Mouse (Mus musculus): ENCODE data around the gene Runx2. TPM values are rescaled to one million over a fixed set of nuclear protein-coding genes. Genes with fewer than 3 reads are reported as not detected.

The Runx2 gene
- total RNA-seq, 2 experiments from 2014 or later, result 12.3 to 15.8 TPM

DNA sequence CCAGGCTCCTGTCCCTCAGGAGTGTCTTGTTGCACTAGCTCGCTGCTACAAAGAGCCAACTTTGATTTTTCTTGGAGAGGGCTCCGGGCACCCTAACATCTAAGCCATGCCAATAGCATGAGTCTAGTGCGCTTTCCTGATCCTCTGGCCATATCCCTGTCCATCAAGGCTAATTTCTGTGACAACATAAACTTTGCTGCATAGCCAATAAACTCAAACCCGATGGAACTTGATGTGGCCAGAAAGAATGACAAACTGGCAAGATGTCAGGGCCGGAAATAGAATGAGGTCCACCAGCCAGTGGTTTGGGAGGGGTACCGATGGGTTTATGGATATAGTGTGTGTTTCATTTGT is 221.9 kb downstream of the Runx2 start:
- Histone ChIP-seq H3K4me3 (no peak overlapping the region), H3K27ac (no peak overlapping the region)
- no peak for TF ChIP-seq CTCF (IDR thresholded peaks at IDR 0.05)
- no peak for DNase-seq (ENCODE audit: extremely low spot score in 1 of 2, low spot score in 2 of 2)
- intact Hi-C loops (cut with DNase I), result no loop called here

DNA sequence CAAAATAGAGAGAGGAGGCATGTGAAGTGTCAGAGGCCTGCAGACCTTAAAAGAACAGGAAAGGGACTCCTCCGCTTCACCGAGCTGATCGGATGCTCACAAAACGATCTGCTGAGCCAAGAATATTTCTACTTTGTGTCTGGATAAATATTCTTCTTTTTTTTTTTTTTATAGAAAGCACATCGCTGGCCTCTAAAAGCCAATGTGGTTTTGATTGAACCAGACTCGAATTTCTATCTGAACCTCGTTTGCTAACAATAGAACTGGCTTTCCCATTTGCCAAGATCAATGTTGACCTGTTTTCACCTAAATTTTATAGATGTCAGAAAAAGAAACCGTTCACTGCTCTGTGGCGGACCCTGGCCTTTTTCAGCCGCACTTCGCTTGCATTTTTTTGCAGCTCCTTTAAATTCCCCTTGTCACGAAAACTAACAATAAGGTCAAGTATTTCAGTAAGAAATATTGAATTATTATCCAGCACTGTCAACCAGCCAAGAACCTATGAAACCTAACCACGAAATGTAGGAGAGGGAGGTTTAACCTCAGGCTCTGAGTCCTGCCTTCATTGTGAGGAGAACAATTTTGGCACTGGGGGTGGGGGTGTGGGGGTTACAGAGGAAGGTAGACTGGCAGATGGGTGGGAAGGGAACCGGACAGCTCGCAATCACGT is 222.4 kb downstream of the Runx2 start:
- H3K4me3 ChIP-seq, result no peak overlapping the region
- TF ChIP-seq CTCF (IDR thresholded peaks at IDR 0.05), result no peak
- intact Hi-C loops (cut with DNase I), result no loop called here
- DNase-seq (ENCODE audit: extremely low spot score in 1 of 2, low spot score in 2 of 2), result no peak
- no peak overlapping the region for H3K27ac ChIP-seq

DNA sequence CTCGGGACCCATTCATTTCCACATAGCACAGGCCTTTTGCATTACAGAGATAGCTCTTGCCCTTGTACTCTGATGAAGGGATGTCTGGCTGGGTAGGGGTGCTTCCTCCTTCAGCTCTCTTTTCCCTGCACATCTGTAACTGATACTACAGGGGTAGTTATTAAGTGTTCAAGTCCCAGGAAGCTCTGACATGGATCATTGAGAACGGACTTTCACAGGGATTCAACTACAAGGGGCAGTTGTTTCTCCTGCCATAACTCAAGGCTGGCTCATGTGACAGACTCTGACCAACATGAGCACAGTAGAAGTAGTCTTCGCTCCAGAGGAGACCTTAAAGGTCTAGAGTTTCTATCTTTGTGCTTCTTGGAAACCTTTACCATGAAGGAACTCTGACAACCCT is 226.1 kb downstream of the Runx2 start:
- intact Hi-C loops (cut with DNase I), result no loop called here
- Histone ChIP-seq H3K4me3 (no peak overlapping the region), H3K27ac (no peak overlapping the region)
- no peak for DNase-seq (ENCODE audit: extremely low spot score in 1 of 2, low spot score in 2 of 2)
- no peak for TF ChIP-seq CTCF (IDR thresholded peaks at IDR 0.05)

DNA sequence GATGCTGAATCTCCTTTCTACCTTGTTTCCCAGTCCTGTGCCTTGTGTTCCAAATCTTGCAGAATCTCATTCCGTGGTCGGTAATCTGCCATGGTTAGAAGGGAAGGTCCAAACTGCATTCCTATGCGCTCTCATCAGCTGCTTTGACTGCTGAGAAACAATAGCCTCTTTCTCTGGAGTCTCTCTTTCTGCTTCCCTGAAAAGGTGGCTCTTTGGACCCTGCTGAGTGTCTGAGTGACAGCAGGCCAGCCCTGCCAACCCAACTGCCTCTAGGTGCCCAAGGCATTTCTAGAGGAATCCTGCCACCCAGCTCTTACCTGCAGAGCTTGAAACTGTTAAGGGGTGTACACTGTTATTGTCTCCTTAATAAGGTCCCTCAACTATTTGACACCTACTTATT is 226.6 kb downstream of the Runx2 start:
- intact Hi-C loops (cut with DNase I), result no loop called here
- Histone ChIP-seq H3K27ac (no peak overlapping the region), H3K4me3 (no peak overlapping the region)
- DNase-seq (ENCODE audit: extremely low spot score in 1 of 2, low spot score in 2 of 2), result no peak
- no peak for TF ChIP-seq CTCF (IDR thresholded peaks at IDR 0.05)

DNA sequence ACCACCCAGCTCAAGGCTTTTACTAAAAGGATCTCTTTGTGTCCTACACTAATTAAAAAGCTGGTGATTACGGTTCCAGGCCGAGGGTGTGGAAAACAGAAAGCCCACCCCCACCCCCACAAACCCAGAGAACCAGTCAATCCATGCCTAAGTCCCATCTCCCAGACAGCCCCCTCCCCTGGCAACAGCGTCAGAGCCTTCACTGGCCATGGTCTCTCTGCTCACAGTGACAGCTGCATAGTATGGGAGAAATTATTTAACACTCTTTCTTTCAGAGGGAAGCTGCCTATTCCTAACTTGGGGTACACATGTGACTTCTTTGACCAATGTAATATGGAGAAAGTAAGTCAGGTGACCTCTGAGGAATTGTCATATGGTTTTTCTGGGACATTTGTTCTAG is 228.4 kb downstream of the Runx2 start:
- Histone ChIP-seq H3K27ac (no peak overlapping the region), H3K4me3 (no peak overlapping the region)
- intact Hi-C loops (cut with DNase I), result no loop called here
- no peak for TF ChIP-seq CTCF (IDR thresholded peaks at IDR 0.05)
- DNase-seq (ENCODE audit: extremely low spot score in 1 of 2, low spot score in 2 of 2), result no peak

DNA sequence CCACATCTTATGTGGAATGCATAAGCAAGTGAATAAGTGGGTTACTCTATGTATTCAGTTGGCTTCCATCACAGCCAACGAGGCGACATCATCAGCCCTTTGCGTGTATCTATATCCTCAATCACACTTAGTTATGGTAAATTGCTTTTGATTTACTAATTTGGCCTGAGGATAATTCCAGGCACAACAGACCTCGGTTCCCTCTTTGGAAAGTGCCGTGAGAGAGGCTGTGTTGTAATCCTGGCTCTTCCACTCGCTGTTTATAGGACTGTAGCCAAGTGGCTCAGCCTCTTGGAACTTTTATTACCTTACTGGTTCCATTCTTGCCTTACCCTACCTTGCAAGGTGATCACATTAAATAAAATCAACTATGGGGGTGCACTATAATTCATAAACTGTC is 229.8 kb downstream of the Runx2 start:
- intact Hi-C loops (cut with DNase I), result no loop called here
- no peak overlapping the region for H3K27ac ChIP-seq
- TF ChIP-seq CTCF (IDR thresholded peaks at IDR 0.05), result no peak
- no peak for DNase-seq (ENCODE audit: extremely low spot score in 1 of 2, low spot score in 2 of 2)
- no peak overlapping the region for H3K4me3 ChIP-seq

DNA sequence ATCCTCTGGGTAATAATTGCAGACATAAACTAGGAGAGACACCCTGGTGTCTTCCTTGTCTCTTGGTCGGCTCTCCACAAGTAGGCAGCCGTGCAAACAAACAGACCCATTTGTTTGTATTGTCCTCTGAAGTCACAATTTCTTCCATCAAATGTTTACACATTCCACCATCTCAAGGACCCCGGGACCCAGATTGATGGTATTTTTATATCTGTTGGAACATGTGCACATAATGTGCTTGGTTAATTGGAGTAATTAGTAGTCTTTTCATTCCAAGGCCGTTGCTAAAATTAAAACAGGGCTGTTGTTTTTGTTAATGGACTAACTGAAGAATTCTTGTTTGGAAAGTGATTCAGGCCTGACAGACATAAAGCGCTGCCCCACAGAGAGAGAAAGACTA is 236.8 kb downstream of the Runx2 start:
- no peak overlapping the region for H3K4me3 ChIP-seq
- intact Hi-C loops (cut with DNase I), result no loop called here
- no peak for TF ChIP-seq CTCF (IDR thresholded peaks at IDR 0.05)
- no peak for DNase-seq (ENCODE audit: extremely low spot score in 1 of 2, low spot score in 2 of 2)
- no peak overlapping the region for H3K27ac ChIP-seq

DNA sequence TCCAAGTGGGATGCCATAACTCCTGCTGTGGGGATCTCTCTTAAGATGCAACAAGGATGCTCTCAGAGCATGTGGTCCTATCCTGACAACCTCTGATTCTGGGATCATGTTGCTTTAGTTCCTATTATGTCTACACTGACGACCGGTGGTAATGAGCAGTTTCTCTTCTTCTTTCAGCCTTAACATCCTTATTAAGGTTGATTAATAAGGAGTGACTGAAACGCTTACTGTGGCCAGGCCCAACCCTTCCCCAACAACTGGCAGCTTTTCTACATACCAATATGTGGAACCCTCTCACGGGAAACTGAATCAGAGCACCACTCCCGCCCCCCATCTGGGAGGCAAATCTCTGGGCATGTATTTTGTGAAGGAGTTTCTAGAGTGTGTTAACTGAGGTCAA is 243.7 kb downstream of the Runx2 start:
- DNase-seq (ENCODE audit: extremely low spot score in 1 of 2, low spot score in 2 of 2), result no peak
- H3K27ac ChIP-seq, result no peak overlapping the region
- H3K4me3 ChIP-seq, result no peak overlapping the region
- TF ChIP-seq CTCF (IDR thresholded peaks at IDR 0.05), result no peak
- intact Hi-C loops (cut with DNase I), result no loop called here

DNA sequence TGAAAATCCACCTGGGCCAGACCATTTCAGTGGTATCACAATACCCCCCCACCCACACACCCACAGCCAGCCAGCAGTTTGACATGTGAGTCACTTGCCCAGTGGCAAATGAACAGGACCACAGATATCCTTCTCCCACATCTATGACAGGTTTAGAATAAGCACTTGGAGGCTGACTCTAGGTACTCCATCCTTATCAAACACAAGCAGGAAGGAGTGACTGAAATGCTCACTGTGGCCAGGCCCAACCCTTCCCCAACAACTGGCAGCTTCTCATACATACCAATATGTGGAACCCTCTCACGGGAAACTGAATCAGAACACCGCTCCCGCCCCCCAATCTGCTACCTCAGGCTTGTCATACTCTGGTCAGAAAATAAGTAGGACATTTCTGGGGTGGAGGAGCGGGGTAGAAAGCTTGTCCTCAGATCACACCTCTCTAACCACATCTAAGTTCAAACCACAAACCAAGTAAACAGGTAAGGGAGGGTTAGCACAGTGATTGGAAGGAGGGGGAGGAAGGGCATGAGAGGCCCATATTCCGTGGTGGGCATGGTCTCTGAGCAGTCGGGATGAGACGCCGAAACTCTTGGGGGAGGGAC is 245.5 kb downstream of the Runx2 start:
- no peak for DNase-seq (ENCODE audit: extremely low spot score in 1 of 2, low spot score in 2 of 2)
- intact Hi-C loops (cut with DNase I), result no loop called here
- Histone ChIP-seq H3K4me3 (no peak overlapping the region), H3K27ac (no peak overlapping the region)
- TF ChIP-seq CTCF (IDR thresholded peaks at IDR 0.05), result no peak

DNA sequence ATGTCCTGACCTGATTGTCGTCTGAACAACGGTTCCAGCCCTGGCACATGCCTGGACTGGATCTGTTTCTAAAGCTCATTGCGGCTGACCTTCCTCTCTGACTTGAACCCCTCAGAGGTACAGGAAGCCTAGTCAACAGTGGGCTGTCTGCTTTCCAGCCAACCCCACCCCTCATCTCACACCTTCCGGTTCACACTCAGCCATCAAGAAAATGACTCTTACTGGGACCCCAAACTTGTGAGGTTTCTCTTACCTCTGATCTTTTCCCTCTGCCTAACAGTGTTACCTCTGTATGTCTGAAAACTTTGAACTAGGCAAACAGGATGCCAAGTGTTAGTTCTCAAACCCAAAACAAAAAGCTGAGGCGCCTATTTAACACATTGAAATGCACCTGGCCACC is 247.6 kb downstream of the Runx2 start:
- Histone ChIP-seq H3K27ac (no peak overlapping the region), H3K4me3 (no peak overlapping the region)
- intact Hi-C loops (cut with DNase I), result no loop called here
- no peak for DNase-seq (ENCODE audit: extremely low spot score in 1 of 2, low spot score in 2 of 2)
- TF ChIP-seq CTCF (IDR thresholded peaks at IDR 0.05), result no peak

DNA sequence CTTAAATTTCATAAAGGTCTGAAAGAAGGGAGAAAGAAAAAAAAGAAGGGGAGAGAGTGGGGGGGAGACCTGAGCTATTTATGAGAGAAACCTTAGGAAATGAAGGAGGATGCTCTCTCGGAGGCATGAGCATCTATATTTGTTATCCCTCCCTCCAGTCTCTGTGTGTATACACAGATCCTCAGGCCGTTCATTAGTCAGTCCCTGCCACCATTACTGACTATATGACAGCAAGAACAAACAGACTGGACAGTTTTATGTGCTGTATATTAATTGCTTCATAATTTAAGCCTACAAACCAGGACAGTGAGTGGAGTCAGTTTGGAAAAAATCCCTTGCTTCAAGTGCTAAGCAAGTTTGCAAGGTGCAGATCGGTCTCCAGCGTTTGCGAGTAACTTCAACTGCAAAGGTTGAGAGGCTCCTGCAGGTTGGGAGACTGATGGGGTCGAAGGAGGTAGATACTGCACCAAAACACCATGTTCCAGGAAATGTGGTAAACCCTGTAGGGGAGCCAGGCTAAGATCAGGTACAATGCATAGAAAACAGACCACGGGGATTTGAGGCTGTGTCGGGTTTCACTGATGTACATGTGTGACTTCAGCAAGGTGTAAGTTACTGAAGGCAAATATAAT is 248.6 kb downstream of the Runx2 start:
- intact Hi-C loops (cut with DNase I), result no loop called here
- H3K4me3 ChIP-seq, result no peak overlapping the region
- DNase-seq (ENCODE audit: extremely low spot score in 1 of 2, low spot score in 2 of 2), result no peak
- no peak for TF ChIP-seq CTCF (IDR thresholded peaks at IDR 0.05)
- H3K27ac ChIP-seq, result no peak overlapping the region

DNA sequence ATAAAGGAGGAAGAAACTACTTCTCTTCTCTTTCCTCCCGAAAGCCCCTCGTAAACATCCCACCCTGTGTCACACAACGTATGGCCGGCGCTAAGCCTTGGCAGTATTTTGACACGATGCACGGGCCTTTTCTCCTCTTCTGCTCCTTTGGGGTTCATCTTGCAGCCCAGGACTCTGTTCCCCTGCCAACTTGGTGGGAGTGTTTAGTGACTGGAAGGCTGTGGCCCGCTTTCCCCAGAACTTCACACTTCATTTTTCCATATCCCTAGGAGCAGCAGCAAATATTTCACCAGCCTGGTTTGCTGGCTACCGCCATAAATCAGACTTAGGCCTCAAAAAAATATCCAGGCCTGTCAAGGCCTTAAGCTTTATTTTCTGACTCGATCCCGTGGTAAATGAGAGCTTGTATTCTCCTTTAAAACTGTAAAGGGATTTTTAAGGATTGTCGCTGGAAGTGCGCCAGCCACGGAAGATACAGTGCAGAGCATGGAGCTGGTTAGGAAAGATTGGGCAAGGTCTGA is 249.2 kb downstream of the Runx2 start:
- H3K27ac ChIP-seq, result no peak overlapping the region
- intact Hi-C loops (cut with DNase I), result no loop called here
- no peak for TF ChIP-seq CTCF (IDR thresholded peaks at IDR 0.05)
- DNase-seq (ENCODE audit: extremely low spot score in 1 of 2, low spot score in 2 of 2), result no peak
- H3K4me3 ChIP-seq, result no peak overlapping the region
